Mouse (Mus musculus): ENCODE results near the gene S100z. TPM values are rescaled to one million over a fixed set of nuclear protein-coding genes. Genes with fewer than 3 reads are reported as not detected.

S100z gene
- total and polyA plus RNA-seq, 3 experiments = not detected

- no peak for TF ChIP-seq NELFE (IDR thresholded peaks at IDR 0.05; ENCODE audit: low read depth, low read length)
- TF ChIP-seq POLR2AphosphoS5 (IDR thresholded peaks at IDR 0.05; ENCODE audit: borderline replicate concordance, low read depth, low read length) = no peak
- no peak for TF ChIP-seq USF2 (IDR thresholded peaks at IDR 0.05; ENCODE audit: borderline replicate concordance in 1 of 2, insufficient read depth in 1 of 2, low read depth in 1 of 2, low read length in 2 of 2)
- no peak for TF ChIP-seq POLR2AphosphoS2 (IDR thresholded peaks at IDR 0.05; ENCODE audit: low read length)
- TF ChIP-seq MXI1 (IDR thresholded peaks at IDR 0.05; ENCODE audit: low read depth, low read length) = no peak
- no peak for TF ChIP-seq ZMIZ1 (IDR thresholded peaks at IDR 0.05; ENCODE audit: low read depth, low read length)
- 0 out of 2 replicates have a peak, but pooled peaks have one; percentile 7 for TF ChIP-seq TAL1 (IDR thresholded peaks at IDR 0.05; ENCODE audit: low read length)
- TF ChIP-seq MAFK (IDR thresholded peaks at IDR 0.05; ENCODE audit: borderline replicate concordance, low read depth, low read length) = no peak
- peak; percentile 69 for TF ChIP-seq RCOR1 (IDR thresholded peaks at IDR 0.05; ENCODE audit: low read depth, low read length)
- peak; percentile 79 for TF ChIP-seq GATA1 (IDR thresholded peaks at IDR 0.05; ENCODE audit: low read depth, low read length)
- no peak for TF ChIP-seq ELF1 (IDR thresholded peaks at IDR 0.05; ENCODE audit: low read depth, low read length)
- no peak for TF ChIP-seq SMC3 (IDR thresholded peaks at IDR 0.05; ENCODE audit: low read depth, low read length)
- TF ChIP-seq ETS1 (IDR thresholded peaks at IDR 0.05; ENCODE audit: low read depth, low read length) = peak; percentile 54
- TF ChIP-seq TBP (IDR thresholded peaks at IDR 0.05; ENCODE audit: low read depth, low read length) = no peak
These were observed 31.5 kb upstream of the S100z start (continued) for GRCm38 (mm10) chr13:95510054-95510453.

DNA sequence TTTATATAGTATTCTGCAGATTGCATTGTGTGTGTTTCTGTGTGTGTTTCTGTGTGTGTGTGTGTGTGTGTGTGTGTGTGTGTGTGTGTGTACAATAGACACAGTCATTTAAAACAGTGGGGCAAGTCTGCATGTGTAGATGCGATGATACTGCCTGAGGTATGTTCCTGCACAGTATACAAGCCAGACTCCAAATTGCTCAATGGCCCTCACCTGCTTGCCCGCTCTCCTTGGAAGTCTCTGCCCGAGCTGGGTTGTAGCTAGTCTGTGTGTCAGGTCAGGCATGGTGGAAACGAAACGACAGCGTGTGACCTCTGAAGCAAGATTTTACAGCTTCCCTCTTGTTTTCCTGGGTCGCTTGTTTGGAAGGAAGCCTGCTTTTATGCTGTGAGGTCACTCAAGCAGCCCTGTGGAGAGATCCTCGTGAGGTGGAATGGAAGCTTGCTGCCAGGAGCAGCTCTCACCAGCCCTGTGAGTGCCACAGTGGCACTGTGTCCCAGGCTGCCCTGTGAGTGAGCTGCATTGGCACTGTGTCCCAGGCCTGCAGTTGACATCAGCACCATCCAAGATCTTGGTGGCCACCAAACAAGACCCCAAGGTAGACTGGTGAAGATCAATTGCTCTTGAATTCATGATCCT lies 24.9 kb upstream of the S100z start:
- TF ChIP-seq MXI1 (IDR thresholded peaks at IDR 0.05; ENCODE audit: low read depth, low read length) (no peak), POLR2AphosphoS5 (IDR thresholded peaks at IDR 0.05; ENCODE audit: borderline replicate concordance, low read depth, low read length) (no peak), GATA1 (IDR thresholded peaks at IDR 0.05; ENCODE audit: low read depth, low read length) (no peak), MEF2A (IDR thresholded peaks at IDR 0.05; ENCODE audit: extremely low read depth, insufficient replicate concordance, low read depth, low read length, poor library complexity, severe bottlenecking) (no peak), ETS1 (IDR thresholded peaks at IDR 0.05; ENCODE audit: low read depth, low read length) (no peak), CTCF (IDR thresholded peaks at IDR 0.05 in 2 of 3, conservative IDR thresholded peaks at IDR 0.05 in 1 of 3; ENCODE audit: control insufficient read depth in 1 of 3, insufficient read depth in 1 of 3, low read depth in 2 of 3, low read length in 3 of 3, poor library complexity in 1 of 3, severe bottlenecking in 1 of 3) (no peak), NELFE (IDR thresholded peaks at IDR 0.05; ENCODE audit: low read depth, low read length) (no peak), SIN3A (IDR thresholded peaks at IDR 0.05; ENCODE audit: low read length) (no peak), MAX (IDR thresholded peaks at IDR 0.05; ENCODE audit: low read length) (no peak), SMC3 (IDR thresholded peaks at IDR 0.05; ENCODE audit: low read depth, low read length) (no peak)
- H3K4me3 ChIP-seq (ENCODE audit: control insufficient read depth in 1 of 2, insufficient read depth in 1 of 2, low read depth in 2 of 2, low read length in 2 of 2) = no peak overlapping the region
- no peaks in the 10 kb centered on the region for H3K4me1 ChIP-seq (ENCODE audit: control insufficient read depth in 1 of 2, insufficient read depth in 2 of 2, low read length in 2 of 2)

More for the DNA sequence above, 24.9 kb upstream of the S100z start:
- DNase-seq (ENCODE audit: low read depth, low spot score) = no peak
- no peaks in the 10 kb centered on the region for H3K79me2 ChIP-seq (ENCODE audit: control insufficient read depth, insufficient read depth, low read length, poor library complexity)
- no peaks in the 10 kb centered on the region for H3K36me3 ChIP-seq (ENCODE audit: control insufficient read depth in 1 of 2, insufficient read depth in 2 of 2, low read length in 2 of 2)
- H3K27me3 ChIP-seq (ENCODE audit: control insufficient read depth in 1 of 2, insufficient read depth in 2 of 2, low read length in 2 of 2) = peaks cover 0 to 1% of the 10 kb centered on the region in 2 experiments; a peak in 1 of 4 replicates
- H3K9me3 ChIP-seq (replicated peaks; ENCODE audit: insufficient read depth, low read length) = no peaks in the 10 kb centered on the region
- no peak overlapping the region for H3K9ac ChIP-seq (ENCODE audit: control insufficient read depth, low read depth, low read length, poor library complexity, severe bottlenecking)
- no peak overlapping the region for H3K27ac ChIP-seq (ENCODE audit: control insufficient read depth, low read depth, low read length)

All from MEL (cell line).